ENCODE assay signal across 32 mouse cellular contexts in the genomic region with DNA sequence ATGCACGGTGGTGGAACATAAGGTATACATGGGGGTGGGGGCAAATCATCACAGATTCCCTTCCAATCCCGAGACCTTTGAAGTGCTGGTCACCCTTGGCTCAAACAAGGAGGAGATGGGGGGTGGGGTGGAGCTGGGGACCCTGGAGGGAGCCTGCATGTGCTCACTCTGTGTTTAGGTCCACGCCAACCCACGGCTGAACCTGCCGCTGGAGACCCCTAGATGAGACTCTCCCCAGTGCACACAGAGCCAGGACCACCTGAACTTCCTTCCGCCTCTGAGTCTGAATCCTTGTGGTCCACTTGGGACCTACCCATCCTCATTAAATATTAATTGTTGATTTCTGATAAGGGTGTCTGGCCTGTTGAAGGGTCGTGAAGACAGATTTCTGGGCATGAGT. TPM values are rescaled to one million over a fixed set of nuclear protein-coding genes. Genes with fewer than 3 reads are reported as not detected.
A peak's percentile ranks its signal among the peaks of the same experiment; 100 is the strongest.
DNase-seq lines count a peak whose midpoint lies in the region; ATAC-seq and TF ChIP-seq lines count a peak whose summit lies in the region.
"Had no signal": no experiment of that assay in that cellular context is flagged by ENCODE, and none has a peak within 500 bp of the region (broad histone marks: within the 10 kb centered on the region; RNA-seq: fewer than 3 reads in every experiment).

No protein-coding gene starts in this region.

- no peaks in the 10 kb centered on the region for H3K36me3 ChIP-seq in heart, embryonic 12.5 days
- no peaks in the 10 kb centered on the region for H3K36me3 ChIP-seq in limb, embryonic 14.5 days (ENCODE audit: control insufficient read depth, insufficient read depth, low read length)
- H3K36me3 ChIP-seq in limb, embryonic 10.5 days, result no peaks in the 10 kb centered on the region
- H3K36me3 ChIP-seq in G1E (replicated peaks), result no peaks in the 10 kb centered on the region
- no peaks in the 10 kb centered on the region for H3K36me3 ChIP-seq in liver, embryonic 15.5 days (replicated peaks)
- H3K36me3 ChIP-seq: embryonic facial prominence, embryonic 12.5 days; embryonic facial prominence, embryonic 15.5 days; forebrain, embryonic 10.5 days; heart, embryonic 13.5 days; hindbrain, embryonic 10.5 days; hindbrain, embryonic 13.5 days had no signal

- whole genome bisulfite sequencing in heart, embryonic 12.5 days, result 67% methylated on average over 7 of the region's 7 CpGs
- 81% methylated on average over 7 of the region's 7 CpGs for WGBS in limb, embryonic 14.5 days
- 83% methylated on average over 7 of the region's 7 CpGs for WGBS in limb, embryonic 10.5 days
- WGBS in liver, embryonic 15.5 days (ENCODE audit: insufficient replicate concordance), result 70% methylated on average over 7 of the region's 7 CpGs

- ATAC-seq in heart, embryonic 12.5 days (ENCODE audit: insufficient number of reproducible peaks, low FRiP score), result no peak
- ATAC-seq in limb, embryonic 14.5 days (ENCODE audit: low FRiP score, low read depth), result 0 out of 2 replicates have a peak, but pooled peaks have one; percentile 31
- no peak for ATAC-seq in G1E (ENCODE audit: extremely low read depth, insufficient number of reproducible peaks, low FRiP score, poor library complexity, severe bottlenecking)
- ATAC-seq in liver, embryonic 15.5 days (ENCODE audit: insufficient read depth), result no peak
- no peak for ATAC-seq in megakaryocyte-erythroid progenitor cell, adult 5-6 weeks (replicated peaks; ENCODE audit: low FRiP score, low TSS enrichment, poor library complexity, severe bottlenecking)
- ATAC-seq: forebrain, embryonic 13.5 days; hindbrain, embryonic 16.5 days; intestine, embryonic 16.5 days had no signal

- no peak overlapping the region for H3K9ac ChIP-seq in heart, embryonic 12.5 days
- no peak overlapping the region for H3K9ac ChIP-seq in limb, embryonic 14.5 days (ENCODE audit: low read depth, low read length, severe bottlenecking)
- H3K9ac ChIP-seq in liver, embryonic 15.5 days, result no peak overlapping the region
- H3K9ac ChIP-seq: embryonic facial prominence, embryonic 12.5 days; embryonic facial prominence, embryonic 15.5 days; forebrain, embryonic 13.5 days; forebrain, postnatal 0 days; heart, embryonic 13.5 days; hindbrain, embryonic 13.5 days had no signal

- peak; percentile 82 for DNase-seq in heart, adult 11 months
- DNase-seq in limb, embryonic 14.5 days (ENCODE audit: low spot score), result no peak
- DNase-seq in limb, embryonic 10.5 days (ENCODE audit: low spot score), result no peak
- DNase-seq in G1E (ENCODE audit: low spot score), result no peak
- DNase-seq in gastrocnemius, postnatal 14 days, result no peak
- DNase-seq: cerebellum, adult 11 months; forebrain, postnatal 0 days; gastrocnemius, postnatal 25 days had no signal

- TF ChIP-seq CTCF in G1E (IDR thresholded peaks at IDR 0.05; ENCODE audit: low read depth, low read length), result no peak

- no peak overlapping the region for H3K4me3 ChIP-seq in heart, embryonic 12.5 days
- no peak overlapping the region for H3K4me3 ChIP-seq in limb, embryonic 14.5 days (replicated peaks; ENCODE audit: low read length)
- H3K4me3 ChIP-seq in limb, embryonic 10.5 days, result no peak overlapping the region
- H3K4me3 ChIP-seq in G1E (ENCODE audit: low read depth, low read length), result peak overlapping the region; percentile 24; the same call in 1 of the 2 replicates
- H3K4me3 ChIP-seq in liver, embryonic 15.5 days (replicated peaks), result no peak overlapping the region
- H3K4me3 ChIP-seq: embryonic facial prominence, embryonic 12.5 days; embryonic facial prominence, embryonic 15.5 days; forebrain, embryonic 10.5 days; forebrain, embryonic 13.5 days; gastrocnemius, adult 2 months; heart, adult 2 months; heart, embryonic 13.5 days; hindbrain, embryonic 10.5 days; hindbrain, embryonic 13.5 days had no signal

- TF ChIP-seq POLR2A in limb, embryonic 14.5 days (IDR thresholded peaks at IDR 0.05; ENCODE audit: borderline replicate concordance, extremely low read depth, insufficient read depth, insufficient read length), result no peak

- peaks cover 18% of the 10 kb centered on the region for H3K27me3 ChIP-seq in heart, embryonic 12.5 days (replicated peaks)
- no peaks in the 10 kb centered on the region for H3K27me3 ChIP-seq in limb, embryonic 14.5 days (ENCODE audit: control insufficient read depth, insufficient read depth, low read length)
- H3K27me3 ChIP-seq in limb, embryonic 10.5 days (ENCODE audit: low read depth, poor library complexity, severe bottlenecking), result 0 out of 2 replicates have a peak, but pooled peaks cover 4% of the 10 kb centered on the region
- peaks cover 6% of the 10 kb centered on the region for H3K27me3 ChIP-seq in G1E (ENCODE audit: insufficient read depth, low read length)
- peaks cover 2% of the 10 kb centered on the region for H3K27me3 ChIP-seq in liver, embryonic 15.5 days
- H3K27me3 ChIP-seq: embryonic facial prominence, embryonic 15.5 days; forebrain, embryonic 13.5 days; hindbrain, embryonic 13.5 days had no signal

- no peak overlapping the region for H3K27ac ChIP-seq in heart, embryonic 12.5 days (ENCODE audit: poor library complexity, severe bottlenecking)
- no peak overlapping the region for H3K27ac ChIP-seq in limb, embryonic 14.5 days (replicated peaks; ENCODE audit: low read depth, low read length)
- H3K27ac ChIP-seq in limb, embryonic 10.5 days, result no peak overlapping the region
- H3K27ac ChIP-seq in liver, embryonic 15.5 days (replicated peaks), result peak overlapping the region; percentile 97
- H3K27ac ChIP-seq: embryonic facial prominence, embryonic 12.5 days; embryonic facial prominence, embryonic 15.5 days; forebrain, embryonic 10.5 days; forebrain, embryonic 13.5 days; gastrocnemius, adult 2 months; heart, adult 2 months; hindbrain, embryonic 10.5 days; hindbrain, embryonic 13.5 days had no signal

- H3K9me3 ChIP-seq in heart, embryonic 12.5 days (replicated peaks), result no peaks in the 10 kb centered on the region
- H3K9me3 ChIP-seq in limb, embryonic 14.5 days (ENCODE audit: control insufficient read depth, low read length), result no peaks in the 10 kb centered on the region
- no peaks in the 10 kb centered on the region for H3K9me3 ChIP-seq in limb, embryonic 10.5 days (replicated peaks)
- H3K9me3 ChIP-seq in G1E (replicated peaks), result no peaks in the 10 kb centered on the region
- H3K9me3 ChIP-seq in liver, embryonic 15.5 days (replicated peaks), result no peaks in the 10 kb centered on the region
- H3K9me3 ChIP-seq: embryonic facial prominence, embryonic 12.5 days; embryonic facial prominence, embryonic 15.5 days; forebrain, embryonic 10.5 days; forebrain, embryonic 13.5 days; heart, embryonic 13.5 days; hindbrain, embryonic 10.5 days; hindbrain, embryonic 13.5 days had no signal

- H3K4me1 ChIP-seq in heart, embryonic 12.5 days (replicated peaks), result peaks cover 42% of the 10 kb centered on the region
- H3K4me1 ChIP-seq in limb, embryonic 14.5 days (ENCODE audit: control insufficient read depth, insufficient read depth, low read length), result 0 out of 2 replicates have a peak, but pooled peaks cover 8% of the 10 kb centered on the region
- H3K4me1 ChIP-seq in limb, embryonic 10.5 days, result peaks cover 39% of the 10 kb centered on the region
- H3K4me1 ChIP-seq in G1E (ENCODE audit: insufficient read depth, low read depth, low read length), result peaks cover 79% of the 10 kb centered on the region
- peaks cover 67% of the 10 kb centered on the region for H3K4me1 ChIP-seq in liver, embryonic 15.5 days (replicated peaks)

- intact Hi-C loops in gastrocnemius, postnatal 14 days (cut with DNase I; ENCODE audit: low total_unique reads), result loop anchor here (5.0 to 10.0 kb wide), 3 partner anchors 105 to 392 kb away; no protein-coding TSS in a partner anchor

- H3K4me2 ChIP-seq in heart, embryonic 12.5 days, result no peak overlapping the region
- H3K4me2 ChIP-seq in limb, embryonic 14.5 days (replicated peaks; ENCODE audit: low read depth, low read length, severe bottlenecking), result no peak overlapping the region
- peak overlapping the region; percentile 33 for H3K4me2 ChIP-seq in liver, embryonic 15.5 days
- H3K4me2 ChIP-seq: embryonic facial prominence, embryonic 12.5 days; embryonic facial prominence, embryonic 15.5 days; forebrain, embryonic 13.5 days; hindbrain, embryonic 13.5 days had no signal

RNA-seq across cellular contexts. Expression of a gene that starts 10.8 kb away (rescaled TPM):
- not detected in 2 replicates for polyA plus RNA-seq in heart, embryonic 12.5 days (2016; fragmentation: Nextera tagmentation; extraction: Ambion mirVana)
- polyA plus RNA-seq in limb, embryonic 14.5 days (2012; rRNA removed), result not detected in 2 replicates
- not detected in 2 replicates for polyA plus RNA-seq in limb, embryonic 14.5 days (2014; fragmentation: Nextera tagmentation; extraction: Ambion mirVana)
- polyA plus RNA-seq in limb, embryonic 10.5 days (2016; fragmentation: Nextera tagmentation; extraction: Ambion mirVana), result not detected in 2 replicates
- total RNA-seq in G1E (2014; fragmentation: Nextera tagmentation) (not detected in 2 replicates), G1E (2017) (0.23 TPM in 1 of 2 replicates, not detected in the other)
- polyA plus RNA-seq in G1E (2012), result not detected in 2 replicates
- polyA plus RNA-seq in liver, embryonic 15.5 days (2015; fragmentation: Nextera tagmentation; extraction: Ambion mirVana), result not detected in 2 replicates
- total RNA-seq in gastrocnemius, postnatal 14 days (2021), result not detected
- 1.2 TPM in 1 of 2 replicates, not detected in the other for total RNA-seq in megakaryocyte-erythroid progenitor cell, adult 5-6 weeks (2014; fragmentation: Nextera tagmentation)
- total RNA-seq in megakaryocyte-erythroid progenitor cell, adult 5-6 weeks (2017), result not detected in 2 replicates
- total RNA-seq: adrenal gland, adult 2 months; adrenal gland, postnatal 14 days; adrenal gland, postnatal 4 days; CH12.LX; common myeloid progenitor, adult 5-6 weeks; forebrain, postnatal 0 days; gastrocnemius, adult 2 months; gastrocnemius, postnatal 25 days; heart, adult 2 months; heart, postnatal 14 days had no signal
- polyA plus RNA-seq: adrenal gland, adult 2 months; cerebellum, adult 2 months; embryonic facial prominence, embryonic 12.5 days; embryonic facial prominence, embryonic 15.5 days; forebrain, embryonic 10.5 days; forebrain, embryonic 13.5 days; forebrain, postnatal 0 days; frontal cortex, adult 2 months; heart, adult 2 months; heart, embryonic 13.5 days; heart, embryonic 16.5 days; hindbrain, embryonic 10.5 days; hindbrain, embryonic 13.5 days; hindbrain, embryonic 16.5 days had no signal

RNA-seq across cellular contexts. Expression of a gene that starts 19.2 kb away (rescaled TPM):
- polyA plus RNA-seq in heart, embryonic 12.5 days (2016; fragmentation: Nextera tagmentation; extraction: Ambion mirVana), result 2.1 and 2.9 TPM in 2 replicates
- polyA plus RNA-seq in limb, embryonic 14.5 days (2012; rRNA removed), result 0.08 and 0.10 TPM in 2 replicates
- 0.22 and 0.30 TPM in 2 replicates for polyA plus RNA-seq in limb, embryonic 14.5 days (2014; fragmentation: Nextera tagmentation; extraction: Ambion mirVana)
- 0.46 and 0.50 TPM in 2 replicates for polyA plus RNA-seq in limb, embryonic 10.5 days (2016; fragmentation: Nextera tagmentation; extraction: Ambion mirVana)
- total RNA-seq in G1E (2014; fragmentation: Nextera tagmentation) (not detected in 2 replicates), G1E (2017) (1.3 and 2.0 TPM in 2 replicates)
- 0.02 TPM in 1 of 2 replicates, not detected in the other for polyA plus RNA-seq in G1E (2012)
- polyA plus RNA-seq in liver, embryonic 15.5 days (2015; fragmentation: Nextera tagmentation; extraction: Ambion mirVana), result 0.37 and 0.56 TPM in 2 replicates
- total RNA-seq in gastrocnemius, postnatal 14 days (2021), result not detected
- 2.7 TPM in 1 of 2 replicates, not detected in the other for total RNA-seq in megakaryocyte-erythroid progenitor cell, adult 5-6 weeks (2014; fragmentation: Nextera tagmentation)
- total RNA-seq in megakaryocyte-erythroid progenitor cell, adult 5-6 weeks (2017), result 0.53 and 1.3 TPM in 2 replicates
- total RNA-seq: adrenal gland, postnatal 14 days; common myeloid progenitor, adult 5-6 weeks; forebrain, postnatal 0 days; gastrocnemius, adult 2 months; gastrocnemius, postnatal 25 days had no signal
- polyA plus RNA-seq: embryonic facial prominence, embryonic 15.5 days; frontal cortex, adult 2 months; hindbrain, embryonic 16.5 days; inflammation-experienced regulatory T-cells, adult 6 months had no signal
